Mouse (Mus musculus) limb, embryonic 13.5 days (tissue): ENCODE measurements at regions not wholly inside any gene's neighbourhood (a gene's known extent, or its start where the extent isn't known, plus 50 kb on each side); places are given as distances from the start of the nearest gene placed in this dataset.
A peak's percentile ranks its signal among the peaks of the same experiment; 100 is the strongest.

ENCODE experiments used
- ATAC-seq: fragments of 200-750 bp; cut with Nextera tagmentation; 2 replicates; pipeline ENCODE4 v1.8.0; 2017; ENCODE audit warnings: low read depth, moderate number of reproducible peaks, moderate TSS enrichment; ENCODE audit not compliant: low FRiP score
- H3K27ac ChIP-seq: fragments of 300-500 bp; sonication (generic); 2 replicates; pipeline ENCODE4 v1.5.1; 2015; ENCODE audit warnings: inconsistent platforms, mild to moderate bottlenecking, moderate library complexity
- H3K27me3 ChIP-seq: fragments of 300-500 bp; sonication (generic); 2 replicates; pipeline ENCODE4 v1.6.1; 2015; ENCODE audit warnings: mild to moderate bottlenecking, inconsistent platforms
- H3K36me3 ChIP-seq: fragments of 300-500 bp; sonication (generic); 2 replicates; pipeline ENCODE4 v1.6.1; 2015; ENCODE audit warnings: inconsistent platforms, mild to moderate bottlenecking, moderate library complexity
- H3K4me1 ChIP-seq: fragments of 300-500 bp; sonication (generic); 2 replicates; pipeline ENCODE4 v1.6.1; 2015; ENCODE audit warnings: inconsistent platforms
- H3K4me2 ChIP-seq: fragments of 300-500 bp; sonication (generic); replicated peaks from 2 replicates; pipeline ENCODE4 v1.6.1; 2015; ENCODE audit warnings: inconsistent platforms, mild to moderate bottlenecking, moderate library complexity
- H3K4me3 ChIP-seq: fragments of 300-500 bp; sonication (generic); 2 replicates; pipeline ENCODE4 v1.5.1; 2015; ENCODE audit warnings: moderate library complexity, mild to moderate bottlenecking, inconsistent platforms
- H3K9ac ChIP-seq: fragments of 300-500 bp; sonication (generic); 2 replicates; pipeline ENCODE4 v1.6.1; 2015; ENCODE audit warnings: mild to moderate bottlenecking, inconsistent platforms
- H3K9me3 ChIP-seq: fragments of 300-500 bp; sonication (generic); 2 replicates; pipeline ENCODE4 v1.6.1; 2016; ENCODE audit warnings: inconsistent platforms
- WGBS: fragments of 180-500 bp; shearing (Covaris S2); methylation state at CpG from one replicate; pipeline ENCODE4 v1.1.7; 2015; 5-methylcytosine and 5-hydroxymethylcytosine counted together

GRCm38 (mm10) chr8:11909146-11909545 is 68.9 kb downstream of the Tex29 start:
- Histone ChIP-seq H3K4me2 (no peak overlapping the region), H3K36me3 (no peaks in the 10 kb centered on the region), H3K9ac (no peak overlapping the region), H3K27ac (no peak overlapping the region), H3K4me3 (no peak overlapping the region), H3K27me3 (peaks cover 14% of the 10 kb centered on the region), H3K4me1 (peaks cover 14% of the 10 kb centered on the region), H3K9me3 (no peaks in the 10 kb centered on the region)
- no peak for ATAC-seq
- WGBS = 64% methylated on average over 3 of the region's 3 CpGs

- WGBS = 72% methylated on average over 18 of the region's 18 CpGs
- Histone ChIP-seq H3K4me2 (no peak overlapping the region), H3K4me3 (no peak overlapping the region), H3K9me3 (no peaks in the 10 kb centered on the region), H3K4me1 (peaks cover 29% of the 10 kb centered on the region), H3K27me3 (peaks cover 14% of the 10 kb centered on the region), H3K27ac (no peak overlapping the region), H3K9ac (no peak overlapping the region), H3K36me3 (no peaks in the 10 kb centered on the region)
- no peak for ATAC-seq
These were observed 71.6 kb downstream of the Tex29 start for GRCm38 (mm10) chr8:11911639-11912450.

- no peak overlapping the region for H3K4me3 ChIP-seq
- H3K9ac ChIP-seq = no peak overlapping the region
- ATAC-seq = no peak
- no peaks in the 10 kb centered on the region for H3K9me3 ChIP-seq
- no peak overlapping the region for H3K4me2 ChIP-seq
- WGBS = 71% methylated on average over 17 of the region's 17 CpGs
- H3K4me1 ChIP-seq = peaks cover 29% of the 10 kb centered on the region
- peaks cover 12% of the 10 kb centered on the region for H3K27me3 ChIP-seq
- H3K27ac ChIP-seq = no peak overlapping the region
- no peaks in the 10 kb centered on the region for H3K36me3 ChIP-seq
These were observed 72.3 kb downstream of the Tex29 start for GRCm38 (mm10) chr8:11912451-11913128.

GRCm38 (mm10) chr8:11913129-11913900 is 73.0 kb downstream of the Tex29 start:
- Histone ChIP-seq H3K9me3 (no peaks in the 10 kb centered on the region), H3K9ac (no peak overlapping the region), H3K36me3 (no peaks in the 10 kb centered on the region), H3K4me1 (peaks cover 29% of the 10 kb centered on the region), H3K4me2 (no peak overlapping the region), H3K4me3 (no peak overlapping the region), H3K27ac (no peak overlapping the region), H3K27me3 (peaks cover 12% of the 10 kb centered on the region)
- ATAC-seq = no peak
- WGBS = 64% methylated on average over 12 of the region's 12 CpGs

GRCm38 (mm10) chr8:11914131-11914530 is 73.9 kb downstream of the Tex29 start:
- no peak for ATAC-seq
- no peaks in the 10 kb centered on the region for H3K36me3 ChIP-seq
- peak overlapping the region; percentile 60 for H3K4me2 ChIP-seq

GRCm38 (mm10) chr8:11914681-11915474 is 74.6 kb downstream of the Tex29 start:
- Histone ChIP-seq H3K4me3 (peak overlapping the region; percentile 20), H3K4me1 (peaks cover 29% of the 10 kb centered on the region), H3K36me3 (no peaks in the 10 kb centered on the region), H3K27ac (peak overlapping the region; percentile 61; the same call in 1 of the 2 replicates), H3K9ac (peak overlapping the region; percentile 31; the same call in 1 of the 2 replicates), H3K4me2 (peak overlapping the region; percentile 60), H3K9me3 (no peaks in the 10 kb centered on the region), H3K27me3 (peaks cover 9% of the 10 kb centered on the region; the same call in 1 of the 2 replicates)
- WGBS = 34% methylated on average over 19 of the region's 19 CpGs
- ATAC-seq = peak; percentile 74

More at GRCm38 (mm10) chr8:11914131-11914530, 73.9 kb downstream of the Tex29 start:
- Histone ChIP-seq H3K27ac (no peak overlapping the region), H3K9me3 (no peaks in the 10 kb centered on the region), H3K9ac (no peak overlapping the region), H3K27me3 (peaks cover 9% of the 10 kb centered on the region), H3K4me1 (peaks cover 29% of the 10 kb centered on the region), H3K4me3 (no peak overlapping the region)
- 35% methylated on average over 7 of the region's 7 CpGs for WGBS

- Histone ChIP-seq H3K36me3 (no peaks in the 10 kb centered on the region), H3K9ac (no peak overlapping the region), H3K27ac (no peak overlapping the region), H3K4me2 (peak overlapping the region; percentile 60; the same call in 1 of the 2 replicates), H3K27me3 (peaks cover 9% of the 10 kb centered on the region; the same call in 1 of the 2 replicates), H3K9me3 (no peaks in the 10 kb centered on the region), H3K4me1 (peaks cover 29% of the 10 kb centered on the region), H3K4me3 (no peak overlapping the region)
- no peak for ATAC-seq
- 91% methylated on average over 11 of the region's 11 CpGs for WGBS
These were observed 75.4 kb downstream of the Tex29 start for GRCm38 (mm10) chr8:11915721-11916120.

- Histone ChIP-seq H3K4me1 (peaks cover 8% of the 10 kb centered on the region), H3K27me3 (no peaks in the 10 kb centered on the region), H3K9me3 (no peaks in the 10 kb centered on the region), H3K4me2 (no peak overlapping the region), H3K36me3 (no peaks in the 10 kb centered on the region), H3K9ac (no peak overlapping the region), H3K27ac (no peak overlapping the region), H3K4me3 (no peak overlapping the region)
- 82% methylated on average over 2 of the region's 2 CpGs for WGBS
- ATAC-seq = no peak
These were observed 79.6 kb downstream of the Tex29 start for GRCm38 (mm10) chr8:11919876-11920275.

- WGBS = 74% methylated on average over 7 of the region's 7 CpGs
These were observed 82.8 kb downstream of the Tex29 start for GRCm38 (mm10) chr8:11923115-11923514.

GRCm38 (mm10) chr8:11924165-11924564 is 83.9 kb downstream of the Tex29 start:
- H3K9ac ChIP-seq = no peak overlapping the region
- no peak overlapping the region for H3K4me2 ChIP-seq
- no peak for ATAC-seq
- H3K4me1 ChIP-seq = no peaks in the 10 kb centered on the region
- no peaks in the 10 kb centered on the region for H3K27me3 ChIP-seq
- no peak overlapping the region for H3K27ac ChIP-seq
- no peaks in the 10 kb centered on the region for H3K36me3 ChIP-seq
- H3K4me3 ChIP-seq = no peak overlapping the region
- H3K9me3 ChIP-seq = no peaks in the 10 kb centered on the region
- 63% methylated on average over 11 of the region's 11 CpGs for WGBS

More at GRCm38 (mm10) chr8:11923115-11923514, 82.8 kb downstream of the Tex29 start:
- Histone ChIP-seq H3K4me2 (no peak overlapping the region), H3K4me1 (no peaks in the 10 kb centered on the region), H3K9ac (no peak overlapping the region), H3K27ac (no peak overlapping the region), H3K27me3 (no peaks in the 10 kb centered on the region), H3K36me3 (no peaks in the 10 kb centered on the region), H3K9me3 (no peaks in the 10 kb centered on the region), H3K4me3 (no peak overlapping the region)
- no peak for ATAC-seq

- no peak overlapping the region for H3K27ac ChIP-seq
- H3K4me2 ChIP-seq = no peak overlapping the region
- H3K4me3 ChIP-seq = no peak overlapping the region
- WGBS = 24% methylated on average over 6 of the region's 6 CpGs
- H3K27me3 ChIP-seq = no peaks in the 10 kb centered on the region
- no peaks in the 10 kb centered on the region for H3K4me1 ChIP-seq
- H3K9ac ChIP-seq = no peak overlapping the region
- peak; percentile 72 for ATAC-seq
- H3K9me3 ChIP-seq = no peaks in the 10 kb centered on the region
- no peaks in the 10 kb centered on the region for H3K36me3 ChIP-seq
These were observed 102.6 kb downstream of the Tex29 start for GRCm38 (mm10) chr8:11942892-11943332.
